ENCODE assay signal across 7 mouse cellular contexts in the genomic region with DNA sequence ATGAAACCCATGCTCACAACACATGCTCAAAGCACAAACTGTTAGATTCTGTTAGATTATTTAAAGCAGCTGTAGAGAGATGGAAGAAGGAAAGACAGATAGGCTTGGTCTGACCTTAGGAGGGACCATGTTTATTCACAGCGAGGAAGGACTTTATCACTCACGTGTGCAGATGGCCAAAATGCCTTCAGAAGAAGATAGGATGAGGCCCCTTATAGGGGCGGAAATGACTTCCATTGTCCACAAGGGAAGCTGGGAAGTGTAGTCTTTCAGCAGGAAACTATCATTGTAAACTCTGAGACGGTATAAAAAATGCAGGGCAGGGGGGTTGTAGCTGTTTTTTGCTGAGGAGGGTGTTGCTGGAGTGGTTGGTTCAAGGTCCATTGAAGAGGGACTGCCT. TPM values are rescaled to one million over a fixed set of nuclear protein-coding genes. Genes with fewer than 3 reads are reported as not detected.
A peak's percentile ranks its signal among the peaks of the same experiment; 100 is the strongest.
DNase-seq lines count a peak whose midpoint lies in the region; ATAC-seq and TF ChIP-seq lines count a peak whose summit lies in the region.

A gene (minus strand): TSS at position 199 of the 400 bp plus-strand sequence.

- TF ChIP-seq CTCF in E14TG2a.4 (conservative IDR thresholded peaks at IDR 0.05; ENCODE audit: low read length): no peak
- peak; percentile 44 for TF ChIP-seq CTCF in heart, adult 2 months (IDR thresholded peaks at IDR 0.05)

- intact Hi-C loops in heart, adult 2 months (cut with DNase I): no loop called here

- peaks cover 14% of the 10 kb centered on the region for H3K36me3 ChIP-seq in E14TG2a.4 (ENCODE audit: insufficient read depth, low read length)
- H3K36me3 ChIP-seq in heart, adult 2 months (ENCODE audit: control insufficient read depth, insufficient read depth, low read length): peaks cover 13% of the 10 kb centered on the region
- H3K36me3 ChIP-seq in kidney, embryonic 16.5 days (ENCODE audit: insufficient read depth, low read length): 0 out of 2 replicates have a peak, but pooled peaks cover 4% of the 10 kb centered on the region

- H3K27me3 ChIP-seq in E14TG2a.4 (ENCODE audit: insufficient read depth, low read length): no peaks in the 10 kb centered on the region
- H3K27me3 ChIP-seq in heart, adult 2 months (ENCODE audit: control insufficient read depth, insufficient read depth, low read length): no peaks in the 10 kb centered on the region
- H3K27me3 ChIP-seq in kidney, embryonic 16.5 days (ENCODE audit: insufficient read depth, low read length): no peaks in the 10 kb centered on the region

- peak within 1 kb of the TSS; percentile 74 for H3K4me3 ChIP-seq in E14TG2a.4 (replicated peaks; ENCODE audit: low read length)
- H3K4me3 ChIP-seq in heart, adult 2 months: peak within 1 kb of the TSS; percentile 51
- peak within 1 kb of the TSS; percentile 50 for H3K4me3 ChIP-seq in kidney, embryonic 16.5 days (ENCODE audit: low read length)

- H3K4me1 ChIP-seq in E14TG2a.4 (replicated peaks; ENCODE audit: low read depth, low read length): peaks cover 65% of the 10 kb centered on the region
- peaks cover 12% of the 10 kb centered on the region for H3K4me1 ChIP-seq in heart, adult 2 months (ENCODE audit: control insufficient read depth, insufficient read depth, low read length)
- peaks cover 9% of the 10 kb centered on the region; the same call in 1 of the 2 replicates for H3K4me1 ChIP-seq in kidney, embryonic 16.5 days (ENCODE audit: insufficient read depth, low read length)

- peak; percentile 65; the same call in 1 of the 2 replicates for TF ChIP-seq POLR2A in heart, adult 2 months (IDR thresholded peaks at IDR 0.05; ENCODE audit: insufficient read depth, low read depth, low read length)

- peak within 1 kb of the TSS; percentile 53 for H3K4me2 ChIP-seq in kidney, embryonic 16.5 days (replicated peaks; ENCODE audit: low read depth, low read length)

- peak within 1 kb of the TSS; percentile 64 for H3K9ac ChIP-seq in heart, adult 2 months (ENCODE audit: low read depth, low read length)
- peak within 1 kb of the TSS; percentile 56; the same call in 1 of the 2 replicates for H3K9ac ChIP-seq in kidney, embryonic 16.5 days (replicated peaks; ENCODE audit: low read length)

- H3K79me2 ChIP-seq in heart, adult 2 months (replicated peaks; ENCODE audit: control insufficient read depth, insufficient read depth, low read length): no peaks in the 10 kb centered on the region

- peak; percentile 68 for DNase-seq in adipocyte (ENCODE audit: low spot score)
- peak in 1 of 2 experiments; percentile 31 for DNase-seq in heart, adult 2 months
- no peak for DNase-seq in cerebellum, postnatal 4 days (ENCODE audit: low spot score in 2 of 2)
- no peak for DNase-seq in layer of hippocampus, postnatal 14 days (ENCODE audit: low spot score in 2 of 2)

- H3K27ac ChIP-seq in heart, adult 2 months: peak within 1 kb of the TSS; percentile 75
- 0 out of 2 replicates have a peak within 1 kb of the TSS, but pooled peaks have one; percentile 46 for H3K27ac ChIP-seq in kidney, embryonic 16.5 days (ENCODE audit: low read length)

- peak; percentile 60; the same call in 1 of the 2 replicates for ATAC-seq in kidney, embryonic 16.5 days (ENCODE audit: low FRiP score, low TSS enrichment)
- ATAC-seq in megakaryocyte progenitor cell, adult 5-6 weeks (replicated peaks; ENCODE audit: poor library complexity): peak; percentile 59

- 14% methylated on average over 4 of the region's 4 CpGs for WGBS in heart, adult 2 months
- WGBS in kidney, embryonic 16.5 days: 35% methylated on average over 4 of the region's 4 CpGs

- no peaks in the 10 kb centered on the region for H3K9me3 ChIP-seq in E14TG2a.4 (ENCODE audit: low read length)
- H3K9me3 ChIP-seq in kidney, embryonic 16.5 days (ENCODE audit: low read length): no peaks in the 10 kb centered on the region

- TF ChIP-seq EP300 in heart, adult 2 months (IDR thresholded peaks at IDR 0.05; ENCODE audit: insufficient read depth, low read depth, low read length): no peak

RNA-seq across cellular contexts. Expression of the gene that starts here (rescaled TPM):
- 10 to 100 TPM; 54.1 to 56.9 TPM for total RNA-seq in heart, adult 2 months (2021)
- 19.9 and 56.8 TPM in 2 replicates for polyA plus RNA-seq in heart, adult 2 months (2012; rRNA removed)
- polyA plus RNA-seq in kidney, embryonic 16.5 days (2015; fragmentation: Nextera tagmentation; extraction: Ambion mirVana): 37.2 and 40.2 TPM in 2 replicates
- total RNA-seq in megakaryocyte progenitor cell, adult 5-6 weeks (2015): 68.1 and 70.0 TPM in 2 replicates
- 56.1 and 62.7 TPM in 2 replicates for total RNA-seq in megakaryocyte progenitor cell, adult 5-6 weeks (2017)
- total RNA-seq in layer of hippocampus, postnatal 14 days (2021): 1 to 10 TPM; 4.3 to 6.0 TPM

Comparison
In these comparisons a context has a peak if more than half of its experiments do, and no peak if none do; other contexts are left out.
1. RNA of the gene that starts here (total RNA-seq): 56.1 to 70.0 TPM in megakaryocyte progenitor cell, adult 5-6 weeks and 54.1 to 56.9 TPM in heart, adult 2 months; 4.3 to 6.0 TPM in layer of hippocampus, postnatal 14 days; every median in the first group is over 4 times any median in the second.
2. Peak in every context shown above with its lines, with median percentiles within 50 percentile points of each other: H3K4me3 ChIP-seq.